Mouse (Mus musculus) spleen, adult 10 weeks (tissue): ENCODE data around the gene Thumpd3. TPM values are rescaled to one million over a fixed set of nuclear protein-coding genes. Genes with fewer than 3 reads are reported as not detected.

Source experiments
- polyA plus RNA-seq: library from polyadenylated mRNA; stranded (reverse); fragments of 350-450 nt; fragmentation: Illumina TruSeq; extraction: RNeasy Lipid Tissue Mini Kit (QIAGEN cat#74804); gene quantifications from one replicate; pipeline ENCODE4 v1.2.3, GENCODE M21; 2015; ENCODE audit warnings: low replicate concordance; ENCODE audit not compliant: insufficient read depth

Gene Thumpd3
- 88.0 TPM for polyA plus RNA-seq

GRCm38 (mm10) chr6:113046041-113046975 is at the start of gene Thumpd3:
Gene Thumpd3, plus strand, starts transcription at chr6:113046225.

GRCm38 (mm10) chr6:113076686-113077516 is 30.9 kb downstream of the Thumpd3 start, which contains the start of gene Setd5:
Gene Setd5, plus strand, starts transcription at chr6:113077365.

Other genes starting within 250 kb of the Thumpd3 start
- 6.9 TPM for gene Srgap3, start 99.0 kb upstream of the Thumpd3 start, polyA plus RNA-seq
- gene Setd5, start 31.1 kb downstream of the Thumpd3 start, polyA plus RNA-seq, result 105 TPM
- 0.06 TPM for gene Lhfpl4, start 149.2 kb downstream of the Thumpd3 start, polyA plus RNA-seq
- 45.3 TPM for gene Mtmr14, start 191.6 kb downstream of the Thumpd3 start, polyA plus RNA-seq
- gene Cpne9, start 236.1 kb downstream of the Thumpd3 start, polyA plus RNA-seq, result 0.22 TPM